Mouse (Mus musculus) hindbrain, embryonic 11.5 days (tissue): ENCODE results near the gene Fads1. TPM values are rescaled to one million over a fixed set of nuclear protein-coding genes. Genes with fewer than 3 reads are reported as not detected.
A peak's percentile ranks its signal among the peaks of the same experiment; 100 is the strongest.

ENCODE experiments used
- ATAC-seq: fragments of 200-750 bp; cut with Nextera tagmentation; 2 replicates; pipeline ENCODE4 v1.8.0; 2017; ENCODE audit warnings: mild to moderate bottlenecking, moderate TSS enrichment, moderate library complexity; ENCODE audit not compliant: low FRiP score
- DNase-seq: peaks from one replicate; pipeline ENCODE4 v3.0.0-alpha.2; 2015; ENCODE audit warnings: low spot score
- H3K27ac ChIP-seq: fragments of 300-500 bp; sonication (generic); 2 replicates; pipeline ENCODE4 v1.5.1; 2014; ENCODE audit warnings: mild to moderate bottlenecking, low read depth, low read length
- H3K27me3 ChIP-seq: fragments of 300-500 bp; sonication (generic); 2 replicates; pipeline ENCODE4 v1.6.1; 2014; ENCODE audit warnings: mild to moderate bottlenecking, low read length, moderate library complexity, mixed read lengths; ENCODE audit not compliant: control insufficient read depth, insufficient read depth
- H3K36me3 ChIP-seq: fragments of 300-500 bp; sonication (generic); 2 replicates; pipeline ENCODE4 v1.6.1; 2014; ENCODE audit warnings: mild to moderate bottlenecking, low read length, moderate library complexity, mixed read lengths; ENCODE audit not compliant: control insufficient read depth, insufficient read depth
- H3K4me1 ChIP-seq: fragments of 300-500 bp; sonication (generic); replicated peaks from 2 replicates; pipeline ENCODE4 v1.6.1; 2014; ENCODE audit warnings: low read length, mixed read lengths; ENCODE audit not compliant: control insufficient read depth, insufficient read depth
- H3K4me2 ChIP-seq: fragments of 300-500 bp; sonication (generic); replicated peaks from 2 replicates; pipeline ENCODE4 v1.6.1; 2014; ENCODE audit warnings: mild to moderate bottlenecking, low read depth, low read length
- H3K4me3 ChIP-seq: fragments of 300-500 bp; sonication (generic); 2 replicates; pipeline ENCODE4 v1.5.1; 2014; ENCODE audit warnings: low read depth, low read length
- H3K9ac ChIP-seq: fragments of 300-500 bp; sonication (generic); 2 replicates; pipeline ENCODE4 v1.6.1; 2014; ENCODE audit warnings: low read depth, low read length
- H3K9me3 ChIP-seq: fragments of 300-500 bp; sonication (generic); 2 replicates; pipeline ENCODE4 v1.6.1; 2016; ENCODE audit warnings: low read length; ENCODE audit not compliant: control insufficient read depth
- WGBS: fragments of 180-500 bp; shearing (Covaris S2); extraction: QIAGEN DNeasy Blood & Tissue Kit; methylation state at CpG from one replicate; pipeline ENCODE4 v1.1.7; 2014; 5-methylcytosine and 5-hydroxymethylcytosine counted together
- polyA plus RNA-seq: library from polyadenylated mRNA; unstranded; fragments of >200 nt; fragmentation: Nextera tagmentation; extraction: Ambion mirVana; gene quantifications from 2 replicates; pipeline ENCODE4 v1.2.1, GENCODE M21; 2014

Gene Fads1
- polyA plus RNA-seq, 1 experiment from 2014 or later: 139 TPM

DNA sequence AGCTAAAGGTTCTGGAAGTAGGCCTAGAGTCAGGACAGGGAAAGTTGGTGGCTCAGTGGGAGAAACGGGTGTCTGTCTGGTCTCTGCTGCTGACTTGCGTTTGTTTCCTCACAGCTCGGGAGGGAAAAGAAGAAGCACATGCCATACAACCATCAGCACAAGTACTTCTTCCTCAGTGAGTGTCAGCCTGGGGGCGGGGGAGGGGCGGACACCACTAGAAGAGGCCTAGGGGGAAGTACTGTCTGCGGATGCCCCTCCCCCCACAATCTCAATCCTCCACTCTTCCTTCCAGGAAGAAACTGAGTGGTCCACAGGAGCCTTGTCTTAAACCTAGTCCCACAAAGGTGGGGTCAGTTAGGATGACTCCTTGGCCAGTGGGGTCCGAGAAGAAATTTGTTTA, 8.6 kb downstream of the Fads1 start:
- Histone ChIP-seq H3K9ac (no peak overlapping the region), H3K27me3 (no peaks in the 10 kb centered on the region), H3K9me3 (no peaks in the 10 kb centered on the region), H3K27ac (no peak overlapping the region), H3K4me1 (no peaks in the 10 kb centered on the region), H3K36me3 (peaks cover 38% of the 10 kb centered on the region), H3K4me2 (no peak overlapping the region), H3K4me3 (no peak overlapping the region)
- DNase-seq (no peak), ATAC-seq (no peak)
- WGBS: 80% methylated on average over 7 of the region's 7 CpGs

DNA sequence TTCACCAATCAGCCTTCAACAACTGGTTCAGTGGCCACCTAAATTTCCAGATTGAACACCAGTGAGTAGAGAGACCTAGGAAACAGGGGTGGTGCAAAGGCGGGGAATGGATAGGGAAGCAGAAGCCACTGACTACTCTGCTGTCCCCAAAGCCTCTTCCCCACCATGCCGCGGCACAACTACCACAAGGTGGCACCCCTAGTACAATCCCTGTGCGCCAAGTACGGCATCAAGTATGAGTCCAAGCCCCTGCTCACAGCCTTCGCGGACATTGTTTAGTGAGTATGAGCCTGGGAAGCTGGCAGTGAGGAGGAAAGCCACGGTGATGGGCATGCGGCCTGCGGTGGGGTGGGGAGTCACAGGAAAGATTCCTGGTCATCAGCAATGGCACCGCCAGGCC, 11.6 kb downstream of the Fads1 start:
- DNase-seq (no peak), ATAC-seq (no peak)
- no peak overlapping the region for H3K9ac ChIP-seq
- H3K4me1 ChIP-seq: no peaks in the 10 kb centered on the region
- H3K4me3 ChIP-seq: no peak overlapping the region
- no peaks in the 10 kb centered on the region for H3K27me3 ChIP-seq
- no peak overlapping the region for H3K4me2 ChIP-seq
- H3K9me3 ChIP-seq: no peaks in the 10 kb centered on the region
- no peak overlapping the region for H3K27ac ChIP-seq
- 86% methylated on average over 11 of the region's 11 CpGs for WGBS
- H3K36me3 ChIP-seq: peaks cover 19% of the 10 kb centered on the region

DNA sequence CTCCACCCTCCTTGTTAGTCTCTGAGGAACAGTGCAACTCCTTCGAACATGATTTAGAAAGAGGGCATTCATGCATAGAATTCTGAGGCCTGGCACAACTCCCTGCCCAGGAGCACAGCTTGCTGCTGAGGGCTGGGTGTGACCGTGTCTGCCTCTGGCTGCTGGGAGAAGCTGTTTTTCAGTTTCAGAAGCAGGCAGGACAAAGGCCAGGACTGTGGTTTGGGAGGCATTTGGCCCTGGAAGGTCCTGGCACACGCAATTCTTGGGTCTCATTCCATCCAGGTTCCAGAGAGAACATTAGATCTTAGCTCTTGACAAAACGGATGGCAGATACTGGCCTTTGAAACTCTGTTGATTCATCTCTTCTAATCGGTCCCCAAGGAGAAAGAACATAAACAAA, 12.6 kb downstream of the Fads1 start:
- Histone ChIP-seq H3K27ac (no peak overlapping the region), H3K4me3 (no peak overlapping the region), H3K9ac (no peak overlapping the region), H3K4me1 (no peaks in the 10 kb centered on the region), H3K9me3 (no peaks in the 10 kb centered on the region), H3K27me3 (no peaks in the 10 kb centered on the region), H3K36me3 (peaks cover 23% of the 10 kb centered on the region; the same call in 1 of the 2 replicates), H3K4me2 (no peak overlapping the region)
- WGBS: 78% methylated on average over 5 of the region's 5 CpGs
- DNase-seq (no peak), ATAC-seq (no peak)

DNA sequence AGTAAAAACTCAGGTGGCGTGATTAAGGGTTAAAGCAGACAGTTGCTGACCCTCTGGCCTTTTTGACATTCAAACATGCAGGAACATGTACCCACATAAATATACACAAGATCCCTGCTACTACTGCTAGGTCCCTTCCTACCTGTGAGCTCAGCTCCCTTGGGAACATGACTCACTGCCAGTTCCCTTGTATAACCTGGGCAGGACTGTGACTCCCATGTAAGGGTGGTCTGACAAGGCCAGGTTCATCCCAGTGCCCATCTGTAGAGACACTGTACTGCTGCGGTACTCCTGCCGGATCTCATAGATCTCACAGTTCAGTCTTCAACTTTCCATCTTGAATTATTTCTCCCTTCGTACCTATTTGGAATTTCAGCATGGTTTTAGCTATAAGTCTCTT, 14.4 kb downstream of the Fads1 start:
- no peak overlapping the region for H3K9ac ChIP-seq
- 88% methylated on average over 4 of the region's 4 CpGs for WGBS
- H3K4me1 ChIP-seq: no peaks in the 10 kb centered on the region
- H3K9me3 ChIP-seq: no peaks in the 10 kb centered on the region
- H3K27me3 ChIP-seq: no peaks in the 10 kb centered on the region
- peaks cover 28% of the 10 kb centered on the region; the same call in 1 of the 2 replicates for H3K36me3 ChIP-seq
- no peak overlapping the region for H3K27ac ChIP-seq
- ATAC-seq (no peak), DNase-seq (no peak)
- no peak overlapping the region for H3K4me2 ChIP-seq
- no peak overlapping the region for H3K4me3 ChIP-seq

DNA sequence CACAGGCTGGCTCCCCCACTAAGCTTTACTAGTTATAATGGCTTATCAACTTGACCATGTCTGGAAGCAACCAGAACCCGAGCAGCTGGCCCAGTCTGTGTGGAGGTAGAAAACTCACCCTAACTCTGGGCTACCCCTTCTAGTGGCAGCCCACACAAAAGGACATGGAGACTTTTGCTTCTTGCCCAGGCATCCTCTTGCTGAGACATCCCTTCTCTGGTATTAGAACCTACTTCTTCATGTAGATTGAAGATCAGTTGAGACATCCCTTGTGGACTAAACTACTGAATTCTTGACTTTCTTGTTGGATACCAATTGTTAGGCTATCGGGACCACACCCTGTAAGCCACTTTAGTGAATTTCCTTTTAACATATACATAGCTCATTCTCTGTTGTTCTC, 15.6 kb downstream of the Fads1 start:
- no peak overlapping the region for H3K27ac ChIP-seq
- H3K27me3 ChIP-seq: no peaks in the 10 kb centered on the region
- H3K9ac ChIP-seq: no peak overlapping the region
- H3K4me1 ChIP-seq: peaks cover 7% of the 10 kb centered on the region
- 87% methylated on average over 2 of the region's 2 CpGs for WGBS
- H3K4me2 ChIP-seq: no peak overlapping the region
- DNase-seq: no peak
- H3K4me3 ChIP-seq: no peak overlapping the region
- H3K9me3 ChIP-seq: no peaks in the 10 kb centered on the region
- ATAC-seq: no peak
- peaks cover 19% of the 10 kb centered on the region; the same call in 1 of the 2 replicates for H3K36me3 ChIP-seq

DNA sequence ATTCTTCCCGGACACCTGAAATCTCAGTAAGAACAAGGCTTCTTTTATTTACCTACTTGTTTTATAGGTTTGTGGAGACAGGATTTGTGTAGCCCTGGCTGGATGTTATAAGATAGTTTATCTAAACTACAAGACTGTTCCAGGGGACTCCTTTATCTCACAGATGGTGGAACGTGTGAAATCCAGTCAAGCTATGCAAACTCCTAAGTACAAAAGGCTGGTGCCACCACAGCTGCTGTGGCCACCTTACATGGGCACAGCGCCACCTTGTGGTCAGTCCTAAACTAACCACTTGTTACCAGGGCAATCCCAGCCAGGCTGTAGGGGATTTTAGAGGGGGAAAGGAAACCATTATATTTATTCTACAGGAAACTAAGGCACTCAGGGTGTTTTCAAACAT, 16.0 kb downstream of the Fads1 start:
- H3K36me3 ChIP-seq: peaks cover 19% of the 10 kb centered on the region; the same call in 1 of the 2 replicates
- 29% methylated on average over 3 of the region's 3 CpGs for WGBS

DNA sequence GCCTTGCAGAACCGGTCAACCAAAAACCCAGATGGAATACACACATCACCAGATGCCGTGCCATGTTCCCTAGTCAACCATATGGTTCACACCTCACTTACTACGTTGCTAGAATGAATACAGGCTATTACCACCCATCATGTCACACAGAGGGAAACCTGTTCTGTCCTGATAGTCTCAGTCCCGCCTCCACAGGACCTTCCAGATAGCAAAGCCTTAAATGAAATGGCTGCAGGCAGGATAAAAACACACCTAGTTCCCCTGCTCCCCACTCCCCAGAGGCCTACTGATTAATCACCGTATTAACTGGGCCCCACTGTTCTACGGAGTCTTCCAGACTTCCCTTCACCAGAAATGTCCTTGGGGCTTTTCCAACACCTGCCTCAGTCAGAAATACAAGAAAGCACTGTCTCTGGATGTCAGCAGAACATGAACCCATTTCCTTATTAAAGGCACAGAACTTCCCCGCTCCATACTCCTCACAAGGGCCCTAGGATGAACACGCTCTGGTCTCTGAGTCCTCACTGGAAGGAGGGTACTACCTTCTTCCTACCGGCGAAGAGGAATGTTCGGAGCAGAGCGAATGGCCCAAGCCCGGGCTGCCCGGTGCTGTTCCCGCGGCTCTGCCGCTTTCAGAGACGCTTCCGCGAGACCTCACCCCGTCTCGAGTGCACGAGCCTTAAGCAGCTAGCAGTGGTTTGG, 20.6 kb downstream of the Fads1 start:
- peaks cover 7% of the 10 kb centered on the region for H3K4me1 ChIP-seq
- WGBS: 3% methylated on average over 23 of the region's 23 CpGs
- peaks cover 12% of the 10 kb centered on the region; the same call in 1 of the 2 replicates for H3K36me3 ChIP-seq
- no peak for ATAC-seq
- peak overlapping the region; percentile 76 for H3K4me2 ChIP-seq
- H3K9ac ChIP-seq: peak overlapping the region; percentile 80
- H3K9me3 ChIP-seq: no peaks in the 10 kb centered on the region
- no peaks in the 10 kb centered on the region for H3K27me3 ChIP-seq
- H3K4me3 ChIP-seq: peak overlapping the region; percentile 76
- no peak for DNase-seq
- no peak overlapping the region for H3K27ac ChIP-seq

More for the DNA sequence above, 16.0 kb downstream of the Fads1 start:
- no peak overlapping the region for H3K27ac ChIP-seq
- no peak overlapping the region for H3K4me2 ChIP-seq
- peak; percentile 92 for DNase-seq
- ATAC-seq: peak; percentile 34; the same call in 1 of the 2 replicates
- no peak overlapping the region for H3K9ac ChIP-seq
- H3K4me3 ChIP-seq: no peak overlapping the region
- H3K27me3 ChIP-seq: no peaks in the 10 kb centered on the region
- H3K4me1 ChIP-seq: peaks cover 7% of the 10 kb centered on the region
- H3K9me3 ChIP-seq: no peaks in the 10 kb centered on the region

DNA sequence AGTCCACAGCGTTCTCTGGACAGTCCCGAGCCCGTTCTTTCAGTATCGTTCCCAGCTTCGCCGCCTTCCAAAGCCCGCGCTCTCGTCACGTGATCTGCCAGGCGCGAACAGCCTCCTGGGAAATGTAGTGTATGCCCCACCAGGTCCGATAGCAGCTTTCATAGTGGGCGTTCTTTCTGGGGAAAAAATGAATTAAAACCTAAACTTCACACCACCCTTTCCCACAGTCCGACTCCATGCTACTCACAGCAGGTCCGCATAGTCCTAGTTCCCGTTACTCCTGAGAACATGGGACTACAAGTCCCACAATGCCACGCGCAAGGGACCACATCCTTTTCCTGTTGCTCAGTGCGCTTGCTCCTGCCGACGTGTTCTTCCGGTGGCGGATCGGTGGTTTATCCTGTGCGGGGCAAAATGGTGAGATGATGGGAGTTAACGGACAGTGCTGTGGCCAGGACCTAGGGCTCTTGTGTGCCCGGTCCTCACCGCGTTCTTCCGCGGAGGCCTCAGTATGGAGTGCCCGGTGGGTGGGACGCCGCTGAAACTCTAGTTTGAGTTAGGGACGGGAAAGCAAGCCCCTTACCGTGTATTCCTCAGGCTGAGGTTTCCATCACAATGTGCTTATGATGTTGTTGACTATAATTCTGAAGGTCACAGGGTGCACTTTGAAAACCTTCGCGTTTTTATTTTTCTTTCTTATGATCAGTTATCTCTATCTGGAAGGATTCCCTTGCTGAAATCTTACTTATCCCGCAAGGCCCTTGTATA, 21.3 kb downstream of the Fads1 start, which contains the start of the genes Tmem258 and Fen1:
TSS of gene Tmem258 (plus strand) at position 167 of the 768 bp plus-strand sequence.
TSS of gene Fen1 (minus strand) at position 322 of the 768 bp plus-strand sequence.
- DNase-seq: peak; percentile 88
- peak; percentile 95 for ATAC-seq
- H3K36me3 ChIP-seq: peaks cover 16% of the 10 kb centered on the region
- no peaks in the 10 kb centered on the region for H3K9me3 ChIP-seq
- WGBS: under 1% methylated on average over 40 of the region's 40 CpGs
- peaks cover 7% of the 10 kb centered on the region for H3K4me1 ChIP-seq
- no peaks in the 10 kb centered on the region for H3K27me3 ChIP-seq
- peak within 1 kb of the TSS; percentile 43 for H3K27ac ChIP-seq
- peak within 1 kb of the TSS; percentile 76 for H3K4me2 ChIP-seq
- H3K9ac ChIP-seq: peak within 1 kb of the TSS; percentile 80
- H3K4me3 ChIP-seq: peak within 1 kb of the TSS; percentile 76
